Mouse (Mus musculus) heart, embryonic 11.5 days (tissue): Measurements from ENCODE around the gene Phf23. TPM values are rescaled to one million over a fixed set of nuclear protein-coding genes. Genes with fewer than 3 reads are reported as not detected.

ENCODE experiments used
- ATAC-seq: fragments of 200-750 bp; cut with Nextera tagmentation; replicated peaks from 2 replicates; pipeline ENCODE4 v1.8.0; 2017; ENCODE audit warnings: moderate library complexity; ENCODE audit not compliant: insufficient number of reproducible peaks, low FRiP score, low TSS enrichment
- H3K27ac ChIP-seq: fragments of 300-500 bp; sonication (generic); 2 replicates; pipeline ENCODE4 v1.5.1; 2014; ENCODE audit warnings: mild to moderate bottlenecking, low read depth, low read length
- H3K27me3 ChIP-seq: fragments of 300-500 bp; sonication (generic); 2 replicates; pipeline ENCODE4 v1.6.1; 2014; ENCODE audit warnings: mild to moderate bottlenecking, low read length, mixed read lengths; ENCODE audit not compliant: control insufficient read depth, insufficient read depth
- H3K36me3 ChIP-seq: fragments of 300-500 bp; sonication (generic); 2 replicates; pipeline ENCODE4 v1.6.1; 2014; ENCODE audit warnings: mild to moderate bottlenecking, low read length, moderate library complexity, mixed read lengths; ENCODE audit not compliant: control insufficient read depth, insufficient read depth
- H3K4me1 ChIP-seq: fragments of 300-500 bp; sonication (generic); 2 replicates; pipeline ENCODE4 v1.6.1; 2014; ENCODE audit warnings: low read length; ENCODE audit not compliant: control insufficient read depth, insufficient read depth
- H3K4me2 ChIP-seq: fragments of 300-500 bp; sonication (generic); 2 replicates; pipeline ENCODE4 v1.6.1; 2014; ENCODE audit warnings: mild to moderate bottlenecking, moderate library complexity
- H3K4me3 ChIP-seq: fragments of 300-500 bp; sonication (generic); 2 replicates; pipeline ENCODE4 v1.5.1; 2014; ENCODE audit warnings: low read depth, low read length
- H3K9ac ChIP-seq: fragments of 300-500 bp; sonication (generic); 2 replicates; pipeline ENCODE4 v1.6.1; 2014; ENCODE audit warnings: mild to moderate bottlenecking, low read depth, low read length, moderate library complexity
- H3K9me3 ChIP-seq: fragments of 300-500 bp; sonication (generic); replicated peaks from 2 replicates; pipeline ENCODE4 v1.6.1; 2016; ENCODE audit warnings: low read length; ENCODE audit not compliant: control insufficient read depth
- WGBS: fragments of 180-500 bp; shearing (Covaris S2); extraction: QIAGEN DNeasy Blood & Tissue Kit; methylation state at CpG from one replicate; pipeline ENCODE4 v1.1.7; 2014; ENCODE audit not compliant: insufficient replicate concordance; 5-methylcytosine and 5-hydroxymethylcytosine counted together
- polyA plus RNA-seq: library from polyadenylated mRNA; unstranded; fragments of >200 nt; fragmentation: Nextera tagmentation; extraction: Ambion mirVana; gene quantifications from 2 replicates; pipeline ENCODE4 v1.2.1, GENCODE M21; 2014

Phf23 gene
- polyA plus RNA-seq, 1 experiment from 2014 or later = 29.9 TPM

DNA sequence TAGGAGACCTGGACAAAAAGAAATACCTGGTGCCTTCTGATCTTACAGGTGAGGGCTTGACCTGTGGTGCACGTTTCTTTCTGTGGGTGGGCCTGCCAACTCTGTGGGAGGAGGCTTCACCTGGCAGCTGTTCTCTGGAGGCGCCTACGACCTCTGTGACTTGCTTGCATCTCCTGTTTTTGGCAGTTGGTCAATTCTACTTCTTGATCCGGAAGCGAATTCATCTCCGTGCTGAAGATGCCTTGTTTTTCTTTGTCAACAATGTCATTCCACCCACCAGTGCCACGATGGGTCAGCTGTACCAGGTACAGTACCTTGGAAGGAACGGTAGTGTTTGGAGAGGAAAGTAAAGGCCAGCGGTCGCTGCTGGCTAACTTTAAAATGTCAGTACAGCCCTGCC, 3.2 kb upstream of the Phf23 start:
- no peaks in the 10 kb centered on the region for H3K9me3 ChIP-seq
- H3K4me3 ChIP-seq = peak overlapping the region; percentile 87
- H3K36me3 ChIP-seq = peaks cover 16% of the 10 kb centered on the region
- H3K4me1 ChIP-seq = peaks cover 9% of the 10 kb centered on the region
- peak overlapping the region; percentile 84 for H3K4me2 ChIP-seq
- WGBS = 87% methylated on average over 10 of the region's 10 CpGs
- no peak overlapping the region for H3K27ac ChIP-seq
- H3K9ac ChIP-seq = peak overlapping the region; percentile 92
- H3K27me3 ChIP-seq = no peaks in the 10 kb centered on the region
- no peak for ATAC-seq

DNA sequence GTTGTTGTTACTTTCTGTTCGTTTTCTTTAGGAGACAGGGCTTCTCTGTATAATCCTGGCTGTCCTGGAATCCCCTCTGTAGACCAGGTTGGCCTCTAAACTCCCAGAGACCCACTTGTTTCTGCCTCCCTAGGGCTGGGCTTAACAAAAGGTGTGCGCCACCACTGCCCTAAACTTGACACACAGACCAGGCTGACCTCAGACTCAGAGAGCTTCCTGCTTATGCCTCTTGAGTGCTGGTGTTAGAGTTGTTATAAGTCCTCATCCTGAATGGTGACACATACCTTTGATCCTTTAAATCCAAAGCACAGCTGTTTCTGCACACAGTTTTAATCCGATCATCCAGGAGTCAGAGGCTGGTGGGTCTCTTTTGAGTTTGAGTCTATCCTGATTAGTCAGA, 2.6 kb upstream of the Phf23 start:
- Histone ChIP-seq H3K9me3 (no peaks in the 10 kb centered on the region), H3K27me3 (no peaks in the 10 kb centered on the region), H3K27ac (no peak overlapping the region), H3K36me3 (peaks cover 18% of the 10 kb centered on the region), H3K4me2 (peak overlapping the region; percentile 84), H3K4me3 (peak overlapping the region; percentile 87), H3K4me1 (peaks cover 13% of the 10 kb centered on the region), H3K9ac (peak overlapping the region; percentile 92; the same call in 1 of the 2 replicates)
- 86% methylated on average over 3 of the region's 3 CpGs for WGBS
- ATAC-seq = no peak

DNA sequence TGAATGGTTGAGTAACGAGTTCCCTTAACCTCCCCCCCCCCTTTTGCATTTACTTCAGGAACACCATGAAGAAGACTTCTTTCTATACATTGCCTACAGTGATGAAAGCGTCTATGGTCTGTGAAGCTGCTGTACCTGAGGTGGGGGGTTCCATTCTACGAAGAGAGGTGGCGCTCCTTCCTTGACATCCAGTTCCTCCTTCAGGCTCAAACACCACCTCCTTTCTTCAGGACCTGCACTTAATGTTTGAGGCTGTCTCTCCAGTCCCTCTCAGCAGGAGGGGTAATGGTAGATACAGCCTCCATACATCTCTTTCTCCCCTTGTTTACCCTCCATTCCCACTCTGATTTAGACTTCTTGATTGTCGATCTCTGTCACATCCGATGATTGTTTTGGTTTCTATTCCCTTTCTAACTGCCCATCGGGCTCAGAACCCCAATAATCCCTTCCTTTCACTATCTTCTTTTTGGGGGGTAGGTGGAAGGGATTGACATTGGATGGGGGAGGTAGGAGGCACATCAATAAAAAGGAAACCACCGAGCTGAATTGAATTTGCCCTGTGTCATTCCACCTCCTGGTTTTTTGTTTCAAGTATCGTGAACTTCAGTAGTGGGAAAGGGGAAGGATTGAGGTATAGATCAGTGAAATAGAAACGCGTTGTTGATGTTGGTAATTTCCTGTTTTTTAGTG, 1.0 kb upstream of the Phf23 start:
- H3K36me3 ChIP-seq = peaks cover 22% of the 10 kb centered on the region
- peak overlapping the region; percentile 52 for H3K4me2 ChIP-seq

DNA sequence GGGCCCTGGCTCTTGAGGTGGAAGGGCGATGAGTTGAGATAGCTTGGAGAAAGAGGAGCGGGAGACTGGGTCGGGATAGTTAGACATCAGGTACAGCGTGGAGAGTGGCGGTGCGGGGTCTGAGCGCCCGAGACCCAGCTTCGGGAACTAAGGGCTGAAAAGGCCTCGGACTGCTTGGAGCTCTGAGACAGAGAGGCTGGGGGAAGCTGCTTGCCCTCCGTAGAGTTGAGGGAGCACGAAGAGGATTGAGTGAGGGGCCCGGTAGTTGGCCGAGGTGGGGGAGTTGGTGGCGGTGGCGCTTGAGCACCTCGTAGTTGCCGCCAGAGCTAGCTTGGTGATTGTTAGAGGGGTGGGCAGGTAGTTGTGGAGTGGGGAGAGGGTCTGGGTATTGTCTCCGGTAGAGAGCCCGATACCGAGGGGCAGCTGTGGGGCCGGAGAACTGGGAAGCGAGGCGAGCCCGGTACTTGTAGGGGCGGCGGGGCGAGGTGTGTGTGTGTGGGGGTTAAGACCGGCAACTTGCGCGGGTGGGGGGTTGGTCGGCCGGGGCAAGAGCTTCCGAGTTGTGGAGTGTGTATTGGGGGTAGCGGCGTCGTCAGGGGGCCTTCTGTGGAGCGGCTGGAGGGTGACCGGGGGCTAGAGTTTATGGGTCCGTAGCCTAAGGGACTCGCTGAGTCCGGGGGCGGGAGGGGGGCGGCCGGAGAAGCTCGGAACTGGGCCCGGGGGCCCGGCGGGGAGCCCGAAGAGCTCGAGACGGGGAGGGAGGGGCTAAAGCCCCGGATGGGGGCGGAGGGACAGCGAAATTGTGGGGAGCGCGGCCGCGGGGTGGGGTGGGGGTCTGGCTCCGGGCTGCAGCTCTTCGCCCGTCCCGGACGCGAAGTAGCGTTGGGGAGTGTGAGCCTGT, 834 bp downstream of the Phf23 start:
- Histone ChIP-seq H3K9me3 (no peaks in the 10 kb centered on the region), H3K4me1 (peaks cover 18% of the 10 kb centered on the region), H3K27ac (peak overlapping the region; percentile 99), H3K27me3 (no peaks in the 10 kb centered on the region), H3K9ac (peak overlapping the region; percentile 97), H3K4me2 (peak overlapping the region; percentile 59), H3K36me3 (peaks cover 24% of the 10 kb centered on the region), H3K4me3 (peak overlapping the region; percentile 88)
- ATAC-seq = peak; percentile 6; the same call in 1 of the 2 replicates
- WGBS = 1% methylated on average over 59 of the region's 66 CpGs

More for the DNA sequence above, 1.0 kb upstream of the Phf23 start:
- 82% methylated on average over 11 of the region's 11 CpGs for WGBS
- Histone ChIP-seq H3K9ac (no peak overlapping the region), H3K4me1 (peaks cover 13% of the 10 kb centered on the region), H3K9me3 (no peaks in the 10 kb centered on the region), H3K4me3 (no peak overlapping the region), H3K27me3 (no peaks in the 10 kb centered on the region), H3K27ac (peak overlapping the region; percentile 57; the same call in 1 of the 2 replicates)
- no peak for ATAC-seq

DNA sequence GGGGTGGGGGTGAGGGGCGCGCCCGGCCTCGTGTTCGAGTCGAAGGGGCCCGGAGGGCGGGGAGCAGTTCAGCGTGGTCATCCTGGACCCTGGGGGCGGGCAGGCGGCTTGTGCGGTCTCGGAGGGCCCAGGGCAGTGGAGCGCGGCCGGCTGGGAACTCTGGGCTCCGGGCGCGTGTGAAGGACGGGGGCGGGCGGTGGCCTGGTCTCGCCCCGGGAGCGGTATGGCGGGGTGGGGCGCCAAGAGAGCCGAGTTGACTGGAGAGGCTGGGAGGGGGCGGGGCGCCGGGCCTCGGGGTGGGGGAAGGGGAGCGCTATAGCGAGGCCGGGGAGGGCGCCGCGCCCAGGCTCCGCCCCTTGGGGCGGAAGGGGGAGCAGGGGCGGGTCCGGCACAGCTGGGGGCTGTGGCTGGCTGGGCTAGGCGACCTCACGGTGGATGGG, 1.5 kb downstream of the Phf23 start:
- H3K4me2 ChIP-seq = peak overlapping the region; percentile 59
- peaks cover 23% of the 10 kb centered on the region for H3K4me1 ChIP-seq
- H3K36me3 ChIP-seq = peaks cover 24% of the 10 kb centered on the region
- ATAC-seq = peak; percentile 74
- H3K27ac ChIP-seq = peak overlapping the region; percentile 99
- H3K4me3 ChIP-seq = peak overlapping the region; percentile 88
- H3K9me3 ChIP-seq = no peaks in the 10 kb centered on the region
- H3K9ac ChIP-seq = peak overlapping the region; percentile 97
- no peaks in the 10 kb centered on the region for H3K27me3 ChIP-seq
- WGBS = under 1% methylated on average over 36 of the region's 44 CpGs

DNA sequence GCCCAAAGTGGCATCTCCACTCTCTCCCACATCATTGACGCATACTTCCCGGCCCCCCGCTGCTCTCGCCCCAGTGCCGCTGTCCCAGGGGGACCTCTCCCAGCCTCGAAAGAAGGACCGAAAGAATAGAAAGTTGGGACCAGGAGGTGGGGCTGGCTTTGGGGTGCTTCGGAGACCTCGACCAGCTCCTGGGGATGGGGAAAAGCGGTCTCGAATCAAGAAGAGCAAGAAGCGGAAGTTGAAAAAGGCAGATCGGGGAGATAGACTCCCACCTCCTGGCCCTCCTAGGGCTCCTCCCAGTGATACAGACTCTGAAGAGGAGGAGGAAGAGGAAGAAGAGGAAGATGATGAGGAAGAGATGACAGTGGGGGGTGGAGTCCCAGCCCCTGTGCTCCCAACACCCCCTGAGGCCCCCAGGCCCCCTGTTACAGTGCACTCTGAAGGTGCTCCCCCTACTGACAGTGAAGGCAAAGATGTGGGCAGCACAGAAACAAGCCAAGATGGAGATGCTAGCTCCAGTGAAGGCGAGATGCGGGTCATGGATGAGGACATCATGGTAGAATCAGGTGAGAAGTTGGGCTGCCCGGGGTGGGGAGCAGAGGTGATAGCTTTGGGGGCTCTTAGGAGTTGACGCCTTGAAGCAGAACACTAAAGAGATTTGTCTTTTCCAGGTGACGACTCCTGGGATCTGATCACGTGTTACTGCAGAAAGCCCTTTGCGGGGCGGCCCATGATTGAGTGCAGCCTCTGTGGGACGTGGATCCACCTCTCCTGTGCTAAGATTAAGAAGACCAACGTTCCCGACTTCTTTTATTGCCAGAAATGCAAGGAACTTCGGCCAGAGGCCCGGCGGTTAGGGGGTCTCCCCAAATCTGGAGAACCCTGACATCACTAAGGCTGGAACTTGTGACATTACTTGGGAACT, 3.3 kb downstream of the Phf23 start:
- no peak overlapping the region for H3K4me3 ChIP-seq
- H3K9ac ChIP-seq = no peak overlapping the region
- no peak overlapping the region for H3K4me2 ChIP-seq
- peaks cover 26% of the 10 kb centered on the region for H3K4me1 ChIP-seq
- peaks cover 20% of the 10 kb centered on the region for H3K36me3 ChIP-seq
- no peak for ATAC-seq
- H3K27ac ChIP-seq = no peak overlapping the region
- no peaks in the 10 kb centered on the region for H3K27me3 ChIP-seq
- H3K9me3 ChIP-seq = no peaks in the 10 kb centered on the region
- WGBS = 91% methylated on average over 27 of the region's 27 CpGs

DNA sequence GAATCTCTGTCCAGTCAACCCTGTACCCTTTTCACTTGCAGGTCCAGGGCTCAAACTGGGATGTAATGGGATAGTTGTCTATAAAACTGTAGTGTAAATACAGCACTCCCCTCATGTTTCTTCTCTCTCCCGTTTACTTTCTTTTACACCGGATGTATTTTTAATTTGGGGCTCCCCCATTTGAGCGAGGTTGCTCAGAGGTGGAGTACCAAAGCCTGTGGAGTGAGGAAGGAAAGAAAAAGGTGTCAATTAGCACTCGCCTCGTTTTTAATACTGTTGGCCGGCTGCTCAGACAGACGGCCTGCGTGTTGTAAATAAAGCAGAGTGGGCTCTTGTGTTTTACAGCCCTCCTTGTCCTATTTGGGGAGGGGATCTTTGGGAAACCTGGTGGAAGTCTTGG, 4.1 kb downstream of the Phf23 start:
- Histone ChIP-seq H3K9ac (no peak overlapping the region), H3K4me1 (peaks cover 26% of the 10 kb centered on the region), H3K4me2 (peak overlapping the region; percentile 80; the same call in 1 of the 2 replicates), H3K36me3 (peaks cover 16% of the 10 kb centered on the region), H3K4me3 (peak overlapping the region; percentile 77; the same call in 1 of the 2 replicates), H3K9me3 (no peaks in the 10 kb centered on the region), H3K27me3 (no peaks in the 10 kb centered on the region), H3K27ac (peak overlapping the region; percentile 91)
- no peak for ATAC-seq
- 87% methylated on average over 8 of the region's 8 CpGs for WGBS

DNA sequence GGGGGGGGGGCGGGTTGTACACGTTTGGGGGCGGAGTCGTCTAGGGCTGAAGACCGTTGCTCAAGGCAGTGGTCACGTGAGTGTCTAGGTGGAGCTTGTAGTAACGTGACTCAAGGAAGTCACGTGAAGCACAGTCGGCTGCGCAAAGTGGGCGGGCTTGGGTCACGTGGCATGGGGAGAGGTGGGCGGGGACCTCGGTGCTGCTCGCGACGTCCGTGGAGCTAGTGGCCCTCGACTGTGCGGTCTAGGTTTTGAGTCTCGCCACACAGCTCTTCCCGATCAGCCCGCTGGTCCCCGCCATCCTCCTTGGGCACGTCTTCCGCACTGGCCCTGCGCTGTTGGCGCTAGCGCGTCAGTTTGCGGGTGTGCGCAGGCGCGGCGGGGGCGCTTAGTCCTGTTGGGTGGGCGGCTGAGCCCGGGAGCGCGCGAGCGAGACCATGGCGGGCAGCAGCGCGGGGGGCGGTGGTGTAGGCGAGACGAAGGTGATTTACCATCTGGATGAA, 4.9 kb downstream of the Phf23 start, which contains the start of gene Dvl2:
Dvl2 (plus strand) TSS at position 200 of the 503 bp plus-strand sequence.
- peaks cover 16% of the 10 kb centered on the region for H3K36me3 ChIP-seq
- peak within 1 kb of the TSS; percentile 84 for H3K9ac ChIP-seq
- peak within 1 kb of the TSS; percentile 77 for H3K4me3 ChIP-seq
- WGBS = under 1% methylated on average over 48 of the region's 48 CpGs
- H3K4me2 ChIP-seq = peak within 1 kb of the TSS; percentile 80
- peaks cover 26% of the 10 kb centered on the region for H3K4me1 ChIP-seq
- peak within 1 kb of the TSS; percentile 91 for H3K27ac ChIP-seq
- peak; percentile 70 for ATAC-seq
- no peaks in the 10 kb centered on the region for H3K27me3 ChIP-seq
- H3K9me3 ChIP-seq = no peaks in the 10 kb centered on the region
